Mouse (Mus musculus) limb, embryonic 12.5 days (tissue): ENCODE measurements around the gene Jaml. TPM values are rescaled to one million over a fixed set of nuclear protein-coding genes. Genes with fewer than 3 reads are reported as not detected.
A peak's percentile ranks its signal among the peaks of the same experiment; 100 is the strongest.

Source experiments
- ATAC-seq: fragments of 200-750 bp; cut with Nextera tagmentation; 2 replicates; pipeline ENCODE4 v1.8.0; 2017; ENCODE audit warnings: low read depth, moderate TSS enrichment; ENCODE audit not compliant: insufficient number of reproducible peaks, insufficient read depth, low FRiP score, low TSS enrichment
- H3K27ac ChIP-seq: fragments of 300-500 bp; sonication (generic); 2 replicates; pipeline ENCODE4 v1.5.1; 2016; ENCODE audit warnings: mild to moderate bottlenecking, moderate library complexity
- H3K27me3 ChIP-seq: fragments of 300-500 bp; sonication (generic); 2 replicates; pipeline ENCODE4 v1.6.1; 2016; ENCODE audit warnings: mild to moderate bottlenecking, moderate library complexity
- H3K36me3 ChIP-seq: fragments of 300-500 bp; sonication (generic); 2 replicates; pipeline ENCODE4 v1.6.1; 2016; ENCODE audit warnings: mild to moderate bottlenecking, moderate library complexity
- H3K4me1 ChIP-seq: fragments of 300-500 bp; sonication (generic); replicated peaks from 2 replicates; pipeline ENCODE4 v1.6.1; 2016
- H3K4me2 ChIP-seq: fragments of 300-500 bp; sonication (generic); 2 replicates; pipeline ENCODE4 v1.6.1; 2016; ENCODE audit warnings: mild to moderate bottlenecking, moderate library complexity
- H3K4me3 ChIP-seq: fragments of 300-500 bp; sonication (generic); replicated peaks from 2 replicates; pipeline ENCODE4 v1.5.1; 2016; ENCODE audit warnings: mild to moderate bottlenecking
- H3K9ac ChIP-seq: fragments of 300-500 bp; sonication (generic); replicated peaks from 2 replicates; pipeline ENCODE4 v1.6.1; 2016; ENCODE audit warnings: mild to moderate bottlenecking, moderate library complexity
- H3K9me3 ChIP-seq: fragments of 300-500 bp; sonication (generic); 2 replicates; pipeline ENCODE4 v1.6.1; 2016; ENCODE audit warnings: mild to moderate bottlenecking, moderate library complexity
- WGBS: fragments of 180-500 bp; shearing (Covaris S2); methylation state at CpG from one replicate; pipeline ENCODE4 v1.1.7; 2016; 5-methylcytosine and 5-hydroxymethylcytosine counted together
- polyA plus RNA-seq: library from polyadenylated mRNA; unstranded; fragments of >200 nt; fragmentation: Nextera tagmentation; extraction: Ambion mirVana; gene quantifications from 2 replicates; pipeline ENCODE4 v1.2.1, GENCODE M21; 2016

The Jaml gene
- polyA plus RNA-seq, 1 experiment from 2014 or later = 0.99 TPM

- Histone ChIP-seq H3K4me2 (no peak overlapping the region), H3K27me3 (no peaks in the 10 kb centered on the region), H3K9me3 (no peaks in the 10 kb centered on the region), H3K9ac (no peak overlapping the region), H3K4me3 (no peak overlapping the region), H3K4me1 (no peaks in the 10 kb centered on the region), H3K36me3 (no peaks in the 10 kb centered on the region), H3K27ac (no peak overlapping the region)
- ATAC-seq = no peak
- 77% methylated on average over 5 of the region's 5 CpGs for WGBS
These were observed 5.6 kb downstream of the Jaml start for GRCm38 (mm10) chr9:45084556-45084955.

- no peak overlapping the region for H3K9ac ChIP-seq
- H3K4me2 ChIP-seq = no peak overlapping the region
- WGBS = 82% methylated on average over 12 of the region's 12 CpGs
- no peak overlapping the region for H3K4me3 ChIP-seq
- no peak overlapping the region for H3K27ac ChIP-seq
- no peaks in the 10 kb centered on the region for H3K36me3 ChIP-seq
- H3K27me3 ChIP-seq = no peaks in the 10 kb centered on the region
- H3K9me3 ChIP-seq = no peaks in the 10 kb centered on the region
- H3K4me1 ChIP-seq = no peaks in the 10 kb centered on the region
- ATAC-seq = no peak
These were observed 7.0 kb downstream of the Jaml start for GRCm38 (mm10) chr9:45085741-45086690.

GRCm38 (mm10) chr9:45088040-45088439 is 9.1 kb downstream of the Jaml start:
- Histone ChIP-seq H3K4me2 (no peak overlapping the region), H3K9me3 (no peaks in the 10 kb centered on the region), H3K36me3 (no peaks in the 10 kb centered on the region), H3K9ac (no peak overlapping the region), H3K4me3 (no peak overlapping the region), H3K27me3 (no peaks in the 10 kb centered on the region), H3K27ac (no peak overlapping the region), H3K4me1 (no peaks in the 10 kb centered on the region)
- ATAC-seq = no peak

GRCm38 (mm10) chr9:45090811-45091210 is 11.8 kb downstream of the Jaml start:
- Histone ChIP-seq H3K27me3 (no peaks in the 10 kb centered on the region), H3K27ac (no peak overlapping the region)
- ATAC-seq = no peak

GRCm38 (mm10) chr9:45092641-45093040 is 13.7 kb downstream of the Jaml start:
- no peak overlapping the region for H3K4me2 ChIP-seq
- H3K36me3 ChIP-seq = no peaks in the 10 kb centered on the region
- no peak overlapping the region for H3K4me3 ChIP-seq
- H3K9me3 ChIP-seq = no peaks in the 10 kb centered on the region
- no peak overlapping the region for H3K9ac ChIP-seq
- ATAC-seq = no peak
- 70% methylated on average over 4 of the region's 4 CpGs for WGBS
- H3K27me3 ChIP-seq = no peaks in the 10 kb centered on the region; the same call in 1 of the 2 replicates
- peaks cover 10% of the 10 kb centered on the region for H3K4me1 ChIP-seq
- H3K27ac ChIP-seq = no peak overlapping the region

More at GRCm38 (mm10) chr9:45090811-45091210, 11.8 kb downstream of the Jaml start:
- Histone ChIP-seq H3K4me3 (no peak overlapping the region), H3K9ac (no peak overlapping the region), H3K4me1 (peaks cover 6% of the 10 kb centered on the region), H3K36me3 (no peaks in the 10 kb centered on the region), H3K4me2 (no peak overlapping the region), H3K9me3 (no peaks in the 10 kb centered on the region)
- 74% methylated on average over 3 of the region's 3 CpGs for WGBS

- Histone ChIP-seq H3K9ac (no peak overlapping the region), H3K27me3 (no peaks in the 10 kb centered on the region; the same call in 1 of the 2 replicates), H3K36me3 (no peaks in the 10 kb centered on the region), H3K4me2 (no peak overlapping the region), H3K4me1 (peaks cover 10% of the 10 kb centered on the region), H3K27ac (no peak overlapping the region), H3K4me3 (no peak overlapping the region), H3K9me3 (no peaks in the 10 kb centered on the region)
- WGBS = 65% methylated on average over 6 of the region's 6 CpGs
- ATAC-seq = no peak
These were observed 16.4 kb downstream of the Jaml start for GRCm38 (mm10) chr9:45095149-45095937.

GRCm38 (mm10) chr9:45097877-45098276 is 18.9 kb downstream of the Jaml start:
- 83% methylated on average over 5 of the region's 5 CpGs for whole genome bisulfite sequencing
- no peak overlapping the region for H3K9ac ChIP-seq
- ATAC-seq = no peak
- no peak overlapping the region for H3K4me2 ChIP-seq
- H3K27ac ChIP-seq = no peak overlapping the region
- H3K9me3 ChIP-seq = no peaks in the 10 kb centered on the region
- no peaks in the 10 kb centered on the region for H3K36me3 ChIP-seq
- H3K4me3 ChIP-seq = no peak overlapping the region
- H3K27me3 ChIP-seq = no peaks in the 10 kb centered on the region; the same call in 1 of the 2 replicates
- peaks cover 14% of the 10 kb centered on the region for H3K4me1 ChIP-seq

GRCm38 (mm10) chr9:45098426-45098825 is 19.4 kb downstream of the Jaml start:
- Histone ChIP-seq H3K4me1 (peaks cover 19% of the 10 kb centered on the region), H3K27me3 (no peaks in the 10 kb centered on the region; the same call in 1 of the 2 replicates), H3K27ac (no peak overlapping the region), H3K9me3 (no peaks in the 10 kb centered on the region), H3K4me2 (no peak overlapping the region), H3K9ac (no peak overlapping the region), H3K36me3 (no peaks in the 10 kb centered on the region), H3K4me3 (no peak overlapping the region)
- no peak for ATAC-seq
- 34% methylated on average over 3 of the region's 3 CpGs for WGBS

- WGBS = 22% methylated on average over 1 of the region's 1 CpGs
These were observed 23.5 kb downstream of the Jaml start for GRCm38 (mm10) chr9:45102528-45102927.

GRCm38 (mm10) chr9:45103211-45103979 is 24.4 kb downstream of the Jaml start:
- no peak overlapping the region for H3K9ac ChIP-seq
- H3K4me2 ChIP-seq = no peak overlapping the region
- ATAC-seq = no peak
- no peaks in the 10 kb centered on the region for H3K27me3 ChIP-seq
- no peak overlapping the region for H3K4me3 ChIP-seq
- 16% methylated on average over 11 of the region's 11 CpGs for WGBS
- no peaks in the 10 kb centered on the region for H3K36me3 ChIP-seq
- peaks cover 9% of the 10 kb centered on the region for H3K4me1 ChIP-seq
- no peaks in the 10 kb centered on the region for H3K9me3 ChIP-seq
- H3K27ac ChIP-seq = no peak overlapping the region

More at GRCm38 (mm10) chr9:45102528-45102927, 23.5 kb downstream of the Jaml start:
- no peak overlapping the region for H3K9ac ChIP-seq
- H3K36me3 ChIP-seq = no peaks in the 10 kb centered on the region
- no peaks in the 10 kb centered on the region for H3K27me3 ChIP-seq
- 0 out of 2 replicates have a peak overlapping the region, but pooled peaks have one; percentile 7 for H3K27ac ChIP-seq
- H3K4me2 ChIP-seq = no peak overlapping the region
- H3K4me3 ChIP-seq = no peak overlapping the region
- ATAC-seq = no peak
- H3K9me3 ChIP-seq = no peaks in the 10 kb centered on the region
- peaks cover 9% of the 10 kb centered on the region for H3K4me1 ChIP-seq
